Mouse (Mus musculus) E14TG2a.4 (cell line): Measurements from ENCODE around the gene Dclk1.

ENCODE experiments used
- CTCF ChIP-seq: conservative IDR thresholded peaks from 2 replicates; pipeline ENCODE4 v1.5.1; 2014; ENCODE audit warnings: low read length
- NANOG ChIP-seq: IDR thresholded peaks from 2 replicates; pipeline ENCODE4 v1.6.1; 2014; ENCODE audit warnings: borderline replicate concordance, low read length, mixed read lengths

DNA sequence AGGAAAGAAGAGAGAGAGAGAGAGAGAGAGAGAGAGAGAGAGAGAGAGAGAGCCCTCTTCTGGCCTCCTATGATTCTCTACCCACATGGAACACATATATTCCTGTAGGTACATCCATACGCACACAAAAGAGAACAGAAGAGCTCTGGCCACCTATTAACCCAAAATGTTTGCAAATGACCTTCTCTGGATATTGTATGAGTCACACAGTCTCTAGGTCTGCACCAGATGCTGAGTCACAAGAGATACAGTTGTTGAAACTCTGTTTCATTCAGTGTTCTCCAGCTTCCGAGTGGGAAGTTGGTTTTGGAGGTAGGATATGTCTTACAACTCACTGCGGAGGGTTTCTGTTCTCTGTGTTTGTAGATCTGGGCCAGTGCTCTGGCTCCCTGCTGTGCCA, 78.4 kb downstream of the Dclk1 start:
- TF ChIP-seq CTCF (no peak), NANOG (no peak)
